In the genomic region with DNA sequence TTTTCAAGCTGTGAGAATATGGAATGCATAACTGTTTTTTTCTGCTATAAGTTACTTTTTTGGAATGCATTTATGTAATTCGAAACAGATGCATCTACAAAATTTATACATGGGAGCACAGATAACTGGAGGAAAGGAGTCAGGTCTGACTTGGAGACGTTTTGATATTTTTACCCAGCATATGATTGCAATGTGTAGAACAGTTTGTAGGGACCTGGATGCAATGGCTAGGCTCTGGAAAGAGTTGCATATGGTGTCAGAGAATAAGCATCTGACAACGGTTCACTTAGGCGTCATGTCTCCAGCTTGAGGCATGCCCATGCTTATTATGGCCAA, we compare ENCODE assay signal across 15 mouse cellular contexts.
"Had no signal": no experiment of that assay in that cellular context is flagged by ENCODE, and none has a peak within 500 bp of the region (broad histone marks: within the 10 kb centered on the region; RNA-seq: fewer than 3 reads in every experiment).

No protein-coding gene starts in this region.

- H3K4me1 ChIP-seq: limb, embryonic 15.5 days; midbrain, embryonic 12.5 days; midbrain, embryonic 15.5 days; neural tube, embryonic 12.5 days; neural tube, embryonic 15.5 days had no signal

- H3K4me2 ChIP-seq: limb, embryonic 15.5 days; liver, embryonic 11.5 days; lung, embryonic 14.5 days; midbrain, embryonic 12.5 days; midbrain, embryonic 15.5 days; neural tube, embryonic 12.5 days; neural tube, embryonic 15.5 days had no signal

- DNase-seq: layer of hippocampus, adult 9-11 months; liver, postnatal 0 days; right cerebral cortex, adult 18-20 months; right cerebral cortex, postnatal 25 days; thymus, adult 18-20 months; thymus, postnatal 4 days had no signal

- H3K27ac ChIP-seq: limb, embryonic 15.5 days; liver, embryonic 14.5 days; macrophage; midbrain, embryonic 12.5 days; midbrain, embryonic 15.5 days; neural tube, embryonic 12.5 days; neural tube, embryonic 15.5 days had no signal

- H3K9ac ChIP-seq: limb, embryonic 15.5 days; liver, embryonic 14.5 days; liver, postnatal 0 days; lung, embryonic 14.5 days; midbrain, embryonic 12.5 days; midbrain, embryonic 15.5 days; neural tube, embryonic 12.5 days; neural tube, embryonic 15.5 days had no signal

- H3K27me3 ChIP-seq: limb, embryonic 15.5 days; midbrain, embryonic 12.5 days; midbrain, embryonic 15.5 days; neural tube, embryonic 12.5 days; neural tube, embryonic 15.5 days had no signal

- H3K36me3 ChIP-seq: limb, embryonic 15.5 days; midbrain, embryonic 12.5 days; midbrain, embryonic 15.5 days; neural tube, embryonic 12.5 days; neural tube, embryonic 15.5 days had no signal

- H3K4me3 ChIP-seq: limb, embryonic 15.5 days; midbrain, embryonic 12.5 days; midbrain, embryonic 15.5 days; neural tube, embryonic 12.5 days; neural tube, embryonic 15.5 days had no signal

- H3K9me3 ChIP-seq: limb, embryonic 15.5 days; midbrain, embryonic 12.5 days; midbrain, embryonic 15.5 days; neural tube, embryonic 12.5 days; neural tube, embryonic 15.5 days had no signal

- ATAC-seq: midbrain, embryonic 15.5 days had no signal
